Mouse (Mus musculus): Measurements from ENCODE around the gene Lad1.

- TF ChIP-seq POLR2A (IDR thresholded peaks at IDR 0.05; ENCODE audit: insufficient read length, low read depth) (no peak), MYOD1 (IDR thresholded peaks at IDR 0.05; ENCODE audit: control insufficient read depth in 1 of 3, insufficient read length in 2 of 3, low read depth in 2 of 3) (no peak)
Observed at GRCm38 (mm10) chr1:135814531-135814930, 3.9 kb upstream of the Lad1 start.
